Mouse (Mus musculus) erythroblast, embryonic 14.5 days (primary cell): ENCODE results near the gene Tbc1d8.

Source experiments
- GATA1 ChIP-seq: IDR thresholded peaks from 2 replicates; pipeline ENCODE4 v1.6.1; 2012; ENCODE audit warnings: low read length, inconsistent platforms, mixed read lengths
- TAL1 ChIP-seq: IDR thresholded peaks from 3 replicates; pipeline ENCODE4 v1.6.1; 2012; ENCODE audit warnings: low read length, inconsistent platforms, mixed read lengths

DNA sequence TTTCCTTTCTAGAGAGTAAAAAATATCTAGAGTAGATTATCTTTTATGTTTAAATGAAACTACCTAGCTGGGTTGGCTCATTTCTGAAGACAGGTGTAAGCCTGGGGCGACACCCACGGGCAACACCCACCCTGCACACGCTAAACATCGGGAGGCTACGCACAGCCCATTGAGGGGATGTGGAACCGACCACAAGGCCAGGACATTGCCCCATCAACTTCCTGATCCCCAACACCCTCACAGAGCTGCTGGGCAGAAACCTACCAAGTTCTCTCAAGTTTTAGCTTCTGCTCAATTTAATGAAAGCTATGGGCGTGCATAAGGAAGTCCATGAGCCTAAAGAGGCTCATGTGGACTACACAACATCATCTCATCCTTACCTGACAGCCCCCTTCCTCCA lies 9.6 kb downstream of the Tbc1d8 start:
- TF ChIP-seq GATA1: no peak
- no peak for TF ChIP-seq TAL1
